Mouse (Mus musculus): ENCODE measurements at regions not wholly inside any gene's neighbourhood (a gene's known extent, or its start where the extent isn't known, plus 50 kb on each side); places are given as distances from the start of the nearest gene placed in this dataset.
A peak's percentile ranks its signal among the peaks of the same experiment; 100 is the strongest.

DNA sequence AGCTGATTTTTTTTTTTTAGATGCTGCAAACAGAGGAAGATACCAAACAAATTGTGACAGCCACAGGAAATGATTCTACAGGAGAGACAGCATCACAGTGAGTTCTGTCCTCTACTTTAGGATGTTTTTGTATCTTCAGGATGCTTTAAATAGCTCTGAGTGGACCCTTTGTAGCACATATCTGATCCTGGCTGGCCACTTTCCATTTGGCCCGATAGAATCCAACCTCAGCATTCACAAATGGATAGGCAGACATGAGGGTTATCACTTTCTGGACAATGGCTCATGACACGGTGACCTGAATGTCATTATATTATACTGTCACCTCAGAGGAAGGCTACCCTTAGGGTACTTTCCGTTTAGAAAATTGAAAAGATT, 379.3 kb downstream of the Gm10295 start:
- H3K4me1 ChIP-seq, result no peaks in the 10 kb centered on the region
- no peak overlapping the region for H3K4me2 ChIP-seq
- H3K36me3 ChIP-seq (replicated peaks), result no peaks in the 10 kb centered on the region
- H3K4me3 ChIP-seq, result no peak overlapping the region
- no peaks in the 10 kb centered on the region for H3K9me3 ChIP-seq
- WGBS, result 63% methylated on average over 3 of the region's 3 CpGs
- ATAC-seq (replicated peaks), result no peak
- H3K27ac ChIP-seq, result no peak overlapping the region
- no peaks in the 10 kb centered on the region for H3K27me3 ChIP-seq (replicated peaks)
- no peak overlapping the region for H3K9ac ChIP-seq

DNA sequence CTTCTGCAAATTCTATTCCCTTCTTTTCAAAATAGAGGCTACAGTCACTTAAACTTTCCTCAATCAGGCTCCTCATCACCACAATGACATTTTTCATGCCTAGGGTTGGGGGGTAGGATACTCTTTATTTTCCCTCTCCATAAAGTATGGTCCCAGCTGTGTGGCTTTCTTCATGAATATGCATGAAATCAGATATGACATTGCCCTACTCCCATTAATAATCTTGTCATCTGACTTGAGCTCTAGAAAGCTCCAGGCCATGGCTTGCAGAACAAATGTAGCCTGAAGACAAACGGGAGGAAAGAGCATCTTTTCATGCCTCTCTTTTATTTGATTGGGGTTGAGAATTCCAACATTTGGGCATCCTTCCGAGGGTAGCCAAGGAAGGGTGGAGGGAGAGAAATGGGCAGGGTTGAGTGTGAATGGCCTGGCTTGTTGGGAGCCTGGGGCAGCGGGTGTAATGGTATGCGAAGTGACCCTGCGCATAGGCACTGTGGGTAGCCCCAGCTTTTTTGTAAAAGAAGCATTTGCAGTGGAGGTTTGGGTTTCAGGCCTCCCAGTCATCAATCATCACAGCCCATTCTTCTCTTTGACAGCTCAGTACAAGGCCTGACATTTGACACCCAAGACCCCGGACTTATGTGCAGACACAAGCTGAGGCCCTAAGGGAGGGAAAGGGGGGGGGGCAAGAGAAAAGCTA, 379.8 kb downstream of the Gm10295 start:
- no peaks in the 10 kb centered on the region for H3K4me1 ChIP-seq
- H3K27ac ChIP-seq, result no peak overlapping the region
- no peaks in the 10 kb centered on the region for H3K36me3 ChIP-seq (replicated peaks)
- ATAC-seq (replicated peaks), result no peak
- H3K27me3 ChIP-seq (replicated peaks), result no peaks in the 10 kb centered on the region
- H3K4me3 ChIP-seq, result no peak overlapping the region
- 21% methylated on average over 6 of the region's 6 CpGs for WGBS
- no peak overlapping the region for H3K9ac ChIP-seq
- no peaks in the 10 kb centered on the region for H3K9me3 ChIP-seq
- no peak overlapping the region for H3K4me2 ChIP-seq

DNA sequence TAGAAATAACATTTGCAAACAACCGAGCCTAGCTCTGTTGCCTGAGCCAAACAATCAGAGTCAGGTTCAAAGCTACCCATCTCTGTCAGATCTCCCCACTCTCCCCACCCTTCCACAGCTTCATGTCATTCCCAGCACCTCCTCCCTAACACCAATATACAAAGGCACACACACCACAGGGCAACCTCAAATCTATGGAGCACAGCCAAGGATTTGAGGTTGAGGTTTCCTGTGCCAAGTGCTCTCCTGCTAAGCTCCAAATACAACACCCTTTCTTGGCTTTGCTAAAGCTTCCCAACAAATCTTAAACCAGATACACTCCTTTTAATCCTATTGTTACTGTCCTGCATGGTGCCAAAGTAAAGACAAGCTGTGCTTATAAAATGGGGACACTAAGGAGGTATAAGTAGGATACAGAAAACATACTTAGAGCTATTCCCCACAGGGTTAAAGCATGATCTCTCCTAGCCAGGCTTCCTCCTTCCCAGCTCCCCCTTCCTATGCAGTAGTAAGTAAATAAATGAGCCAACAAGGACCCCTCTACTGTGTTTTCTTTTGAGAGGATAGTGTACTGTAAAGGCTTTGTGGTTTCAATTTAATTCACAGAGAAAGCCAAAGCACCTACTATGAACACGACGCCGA, 398.8 kb downstream of the Gm10295 start:
- Histone ChIP-seq H3K27me3 (replicated peaks) (no peaks in the 10 kb centered on the region), H3K27ac (no peak overlapping the region), H3K4me1 (no peaks in the 10 kb centered on the region), H3K4me3 (no peak overlapping the region), H3K9me3 (no peaks in the 10 kb centered on the region), H3K9ac (no peak overlapping the region), H3K36me3 (replicated peaks) (no peaks in the 10 kb centered on the region), H3K4me2 (no peak overlapping the region)
- peak; percentile 39; the same call in 1 of the 2 replicates for ATAC-seq (replicated peaks)
- 64% methylated on average over 4 of the region's 4 CpGs for WGBS

DNA sequence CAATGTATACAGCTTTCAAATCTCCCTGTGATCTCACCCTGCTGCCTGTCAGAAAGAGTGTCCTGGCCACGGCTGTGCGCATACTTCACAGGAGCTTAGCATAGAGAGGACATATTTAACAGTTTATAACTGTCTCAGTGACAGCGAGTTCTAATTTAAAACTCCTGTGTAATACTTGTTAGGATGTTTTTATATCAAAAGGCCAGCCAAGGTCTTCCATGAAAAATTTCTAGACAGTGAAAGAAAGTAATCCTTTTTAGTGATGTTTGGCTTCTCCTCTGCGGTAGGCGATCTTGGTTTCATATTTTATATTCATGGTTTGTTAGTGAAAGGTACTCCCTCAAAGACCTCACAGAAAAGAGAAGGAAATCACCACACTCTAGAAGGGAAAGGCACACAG, 403.0 kb downstream of the Gm10295 start:
- H3K4me3 ChIP-seq, result no peak overlapping the region
- no peak overlapping the region for H3K9ac ChIP-seq
- H3K4me1 ChIP-seq, result no peaks in the 10 kb centered on the region
- no peaks in the 10 kb centered on the region for H3K36me3 ChIP-seq (replicated peaks)
- ATAC-seq (replicated peaks), result no peak
- H3K27ac ChIP-seq, result no peak overlapping the region
- no peaks in the 10 kb centered on the region for H3K27me3 ChIP-seq (replicated peaks)
- WGBS, result 67% methylated on average over 5 of the region's 5 CpGs
- no peak overlapping the region for H3K4me2 ChIP-seq
- no peaks in the 10 kb centered on the region for H3K9me3 ChIP-seq

DNA sequence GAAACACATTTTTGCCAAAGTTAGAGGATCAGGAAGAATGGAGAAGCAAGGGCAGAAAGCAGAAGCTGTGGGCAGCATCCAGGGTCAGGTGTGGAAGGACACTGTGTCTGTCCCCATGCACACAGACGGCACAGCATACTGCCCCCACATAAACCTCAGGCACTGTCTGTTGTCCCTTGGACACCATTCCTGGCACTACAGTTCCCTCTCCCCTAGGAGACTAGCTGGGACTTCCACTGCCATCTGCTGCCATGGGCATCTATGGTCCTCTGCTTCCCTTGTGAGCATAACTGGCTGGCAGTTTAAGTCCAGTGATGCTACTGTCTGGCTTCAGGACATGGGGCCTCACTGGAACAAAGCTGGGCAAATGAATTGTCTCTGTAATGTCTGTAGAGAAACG, 405.0 kb downstream of the Gm10295 start:
- Histone ChIP-seq H3K4me3 (no peak overlapping the region), H3K9me3 (no peaks in the 10 kb centered on the region), H3K36me3 (replicated peaks) (no peaks in the 10 kb centered on the region), H3K9ac (no peak overlapping the region), H3K27me3 (replicated peaks) (no peaks in the 10 kb centered on the region), H3K27ac (no peak overlapping the region), H3K4me2 (no peak overlapping the region), H3K4me1 (no peaks in the 10 kb centered on the region)
- WGBS, result 45% methylated on average over 2 of the region's 2 CpGs
- no peak for ATAC-seq (replicated peaks)

DNA sequence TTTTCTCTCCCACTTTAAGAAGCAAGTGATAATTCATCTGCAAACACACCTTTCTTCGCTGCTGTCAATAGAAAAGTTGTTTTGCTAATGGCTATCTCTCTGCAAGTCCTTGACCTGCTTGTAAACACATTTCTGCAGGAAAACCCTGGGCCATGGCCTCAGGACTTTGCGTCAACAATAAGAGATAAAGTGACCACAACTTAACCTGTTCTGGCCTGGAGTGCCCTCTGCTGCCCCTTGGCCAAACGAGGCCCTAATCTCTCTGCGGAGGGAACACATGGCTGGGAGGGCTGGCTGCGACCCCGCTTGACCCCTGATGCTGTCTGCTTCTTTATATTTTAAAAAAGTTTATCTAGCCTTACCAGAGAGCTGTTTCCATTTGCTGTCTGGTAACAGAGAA, 420.4 kb downstream of the Gm10295 start:
- Histone ChIP-seq H3K9ac (no peak overlapping the region), H3K4me1 (peaks cover 8% of the 10 kb centered on the region), H3K27ac (no peak overlapping the region), H3K9me3 (no peaks in the 10 kb centered on the region), H3K4me3 (no peak overlapping the region), H3K4me2 (no peak overlapping the region), H3K27me3 (replicated peaks) (no peaks in the 10 kb centered on the region), H3K36me3 (replicated peaks) (no peaks in the 10 kb centered on the region)
- ATAC-seq (replicated peaks), result no peak
- 26% methylated on average over 6 of the region's 6 CpGs for WGBS

DNA sequence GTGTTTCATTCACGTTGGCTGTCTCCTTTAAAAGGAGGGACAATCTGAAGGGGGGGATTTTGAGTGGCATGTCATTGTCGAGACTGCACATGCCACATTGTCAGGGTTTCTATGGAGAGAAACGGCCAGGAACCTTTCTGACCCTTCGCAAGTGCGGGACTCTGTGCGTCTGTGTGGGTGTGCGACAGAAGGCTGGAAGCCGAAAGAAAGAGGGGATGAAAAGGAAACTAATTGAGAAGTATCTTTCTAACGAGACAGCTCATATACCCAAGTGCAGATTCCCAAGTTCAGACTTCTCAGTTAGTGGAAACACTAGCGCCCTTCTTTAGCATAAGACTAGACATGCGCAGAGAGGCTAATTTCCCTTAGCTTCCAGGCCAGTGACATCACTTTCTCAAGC, 421.4 kb downstream of the Gm10295 start:
- H3K4me3 ChIP-seq, result peak overlapping the region; percentile 17
- no peaks in the 10 kb centered on the region for H3K36me3 ChIP-seq (replicated peaks)
- WGBS, result 20% methylated on average over 11 of the region's 11 CpGs
- H3K4me2 ChIP-seq, result peak overlapping the region; percentile 39
- H3K4me1 ChIP-seq, result peaks cover 8% of the 10 kb centered on the region
- no peaks in the 10 kb centered on the region for H3K9me3 ChIP-seq
- H3K27ac ChIP-seq, result no peak overlapping the region
- H3K9ac ChIP-seq, result no peak overlapping the region
- no peak; the same call in 1 of the 2 replicates for ATAC-seq (replicated peaks)
- no peaks in the 10 kb centered on the region for H3K27me3 ChIP-seq (replicated peaks)

DNA sequence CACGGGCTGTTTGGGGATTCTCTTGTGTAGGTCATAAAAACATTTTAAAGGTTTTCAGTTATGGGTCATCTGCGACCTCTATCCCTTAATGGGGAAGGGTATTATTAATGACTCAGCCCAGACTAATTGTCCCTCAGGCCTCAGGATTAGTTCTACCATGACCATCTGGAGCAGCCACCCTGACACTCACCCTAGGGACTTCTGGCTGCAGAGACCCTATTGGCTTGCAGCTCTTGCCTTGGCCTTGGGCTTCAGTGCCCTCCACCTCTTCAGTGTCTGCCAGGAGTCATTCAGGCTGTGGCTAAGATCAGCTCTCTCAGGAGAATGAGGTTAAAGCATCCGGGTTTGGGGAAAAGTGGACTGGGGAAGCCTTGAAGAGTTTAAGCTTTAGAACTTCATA, 423.3 kb downstream of the Gm10295 start:
- Histone ChIP-seq H3K4me3 (no peak overlapping the region), H3K9ac (no peak overlapping the region), H3K9me3 (no peaks in the 10 kb centered on the region), H3K4me1 (peaks cover 8% of the 10 kb centered on the region), H3K4me2 (no peak overlapping the region), H3K36me3 (replicated peaks) (no peaks in the 10 kb centered on the region), H3K27me3 (replicated peaks) (no peaks in the 10 kb centered on the region), H3K27ac (no peak overlapping the region)
- no peak for ATAC-seq (replicated peaks)
- 71% methylated on average over 3 of the region's 3 CpGs for WGBS

DNA sequence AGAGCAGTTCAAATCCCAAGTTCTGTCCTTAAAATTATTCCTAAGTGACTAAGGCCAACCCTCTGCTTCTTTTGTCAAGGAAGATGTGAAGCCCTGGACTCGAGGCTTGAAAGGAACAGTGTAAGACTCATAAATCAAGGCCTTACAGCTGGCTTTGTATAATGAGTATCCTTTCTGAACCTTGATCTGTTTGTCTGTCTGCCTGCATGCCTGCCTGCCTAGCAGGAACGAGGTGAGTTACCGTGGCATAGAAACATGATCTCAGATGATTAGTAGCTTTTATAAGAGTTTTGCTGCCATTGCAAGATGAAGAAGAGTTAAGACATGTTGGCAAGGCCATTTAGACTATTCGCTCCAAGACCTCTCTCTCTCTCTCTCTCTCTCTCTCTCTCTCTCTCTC, 434.3 kb downstream of the Gm10295 start:
- ATAC-seq (replicated peaks), result no peak
- WGBS, result 74% methylated on average over 4 of the region's 4 CpGs
- no peak overlapping the region for H3K4me2 ChIP-seq
- no peak overlapping the region for H3K27ac ChIP-seq
- H3K9me3 ChIP-seq, result no peaks in the 10 kb centered on the region
- no peaks in the 10 kb centered on the region for H3K27me3 ChIP-seq (replicated peaks)
- no peaks in the 10 kb centered on the region for H3K4me1 ChIP-seq
- H3K4me3 ChIP-seq, result no peak overlapping the region
- H3K9ac ChIP-seq, result no peak overlapping the region
- no peaks in the 10 kb centered on the region for H3K36me3 ChIP-seq (replicated peaks)

DNA sequence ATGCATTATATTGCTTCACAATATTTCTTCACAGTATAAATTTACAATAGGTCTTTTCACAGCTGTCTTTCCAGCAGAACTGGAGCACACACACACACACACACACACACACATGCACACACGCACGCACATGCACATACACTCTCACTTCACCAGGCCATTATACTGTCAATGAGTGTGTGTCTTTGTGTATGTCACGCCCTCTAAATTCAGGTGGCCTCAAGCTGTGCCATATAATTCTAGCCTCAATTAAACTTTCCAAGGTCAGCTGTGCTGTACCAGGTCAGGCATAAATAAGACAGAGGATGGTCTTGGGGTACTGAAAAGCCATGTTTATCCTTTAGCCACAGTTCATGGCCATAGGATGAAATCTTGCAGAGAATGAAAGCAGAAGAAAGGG, 442.4 kb downstream of the Gm10295 start:
- Histone ChIP-seq H3K9me3 (no peaks in the 10 kb centered on the region), H3K9ac (no peak overlapping the region), H3K36me3 (replicated peaks) (no peaks in the 10 kb centered on the region), H3K4me3 (no peak overlapping the region), H3K27ac (no peak overlapping the region), H3K4me1 (no peaks in the 10 kb centered on the region), H3K27me3 (replicated peaks) (no peaks in the 10 kb centered on the region), H3K4me2 (no peak overlapping the region)
- WGBS, result 71% methylated on average over 3 of the region's 3 CpGs
- no peak for ATAC-seq (replicated peaks)

DNA sequence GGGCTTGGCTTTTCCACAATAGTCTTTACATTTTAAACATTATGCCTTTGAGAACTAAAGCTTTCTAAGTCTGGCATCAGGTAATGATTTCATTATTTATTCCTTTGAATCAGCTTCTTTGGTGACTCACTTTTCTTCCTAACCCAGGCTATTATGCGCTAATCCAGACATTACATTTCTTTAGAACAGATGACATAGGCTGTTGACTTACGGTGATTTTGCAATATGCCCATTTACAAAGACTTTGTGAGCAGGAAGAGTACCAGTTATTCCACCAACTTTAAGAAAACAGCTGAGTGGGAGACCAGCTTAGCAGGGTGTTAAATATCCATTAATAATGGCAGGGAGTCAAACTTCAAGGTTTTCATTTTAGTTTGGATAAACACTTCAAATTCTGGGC, 459.6 kb downstream of the Gm10295 start:
- Histone ChIP-seq H3K4me1 (no peaks in the 10 kb centered on the region), H3K27me3 (replicated peaks) (no peaks in the 10 kb centered on the region), H3K36me3 (replicated peaks) (no peaks in the 10 kb centered on the region), H3K9me3 (no peaks in the 10 kb centered on the region), H3K4me3 (no peak overlapping the region), H3K9ac (no peak overlapping the region), H3K27ac (no peak overlapping the region), H3K4me2 (no peak overlapping the region)
- 83% methylated on average over 2 of the region's 2 CpGs for WGBS
- no peak for ATAC-seq (replicated peaks)

DNA sequence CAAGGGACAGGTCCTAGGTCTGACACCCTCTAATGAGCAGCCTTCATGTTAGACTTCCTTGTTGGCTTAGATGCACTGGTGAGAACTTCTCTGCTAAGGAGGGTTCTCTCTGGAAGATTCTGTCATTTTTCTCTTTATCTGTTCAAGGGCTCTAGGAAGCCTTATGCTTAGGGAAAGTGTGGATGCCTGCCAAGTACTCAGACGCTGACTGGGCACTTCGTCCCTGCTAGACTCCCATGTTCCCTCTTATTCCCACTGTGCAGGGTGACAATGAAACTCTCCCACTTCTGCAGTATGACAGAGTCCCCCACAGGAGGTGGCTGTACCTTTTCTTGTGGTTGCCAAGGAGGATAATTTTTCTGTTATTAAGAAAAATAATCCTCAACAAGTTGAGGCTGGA, 470.8 kb downstream of the Gm10295 start:
- Histone ChIP-seq H3K27ac (no peak overlapping the region), H3K9ac (no peak overlapping the region), H3K4me1 (no peaks in the 10 kb centered on the region), H3K9me3 (no peaks in the 10 kb centered on the region), H3K4me2 (no peak overlapping the region), H3K36me3 (replicated peaks) (no peaks in the 10 kb centered on the region), H3K27me3 (replicated peaks) (no peaks in the 10 kb centered on the region), H3K4me3 (no peak overlapping the region)
- 52% methylated on average over 2 of the region's 2 CpGs for WGBS
- no peak for ATAC-seq (replicated peaks)

DNA sequence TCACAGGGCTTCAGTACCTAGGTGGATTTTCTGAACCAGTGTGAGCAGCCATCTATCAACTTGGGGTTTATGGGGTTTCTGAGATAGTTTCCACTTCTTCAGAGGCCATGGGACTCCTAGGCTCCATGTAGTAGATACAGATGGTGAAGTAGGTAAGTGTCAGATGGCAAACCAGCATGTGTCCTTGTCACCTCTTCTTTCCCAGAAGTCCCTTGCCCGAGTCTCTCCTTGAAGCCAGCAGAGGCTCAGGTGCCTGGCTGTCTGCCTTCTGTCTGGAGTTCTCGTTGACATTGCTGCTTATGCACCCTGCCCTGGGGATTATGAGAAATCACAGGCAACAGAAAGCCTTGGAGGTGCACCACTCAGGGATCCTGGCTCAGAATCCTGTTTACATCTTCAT, 476.9 kb downstream of the Gm10295 start:
- 78% methylated on average over 2 of the region's 2 CpGs for WGBS
- H3K9me3 ChIP-seq, result no peaks in the 10 kb centered on the region
- no peak for ATAC-seq (replicated peaks)

More for the DNA sequence above, 476.9 kb downstream of the Gm10295 start:
- no peak overlapping the region for H3K4me3 ChIP-seq
- no peaks in the 10 kb centered on the region for H3K4me1 ChIP-seq
- H3K36me3 ChIP-seq (replicated peaks), result no peaks in the 10 kb centered on the region
- H3K27ac ChIP-seq, result no peak overlapping the region
- H3K4me2 ChIP-seq, result no peak overlapping the region
- no peak overlapping the region for H3K9ac ChIP-seq
- H3K27me3 ChIP-seq (replicated peaks), result no peaks in the 10 kb centered on the region

Measured in midbrain, embryonic 15.5 days (tissue).